Mouse (Mus musculus): ENCODE measurements at regions not wholly inside any gene's neighbourhood (a gene's known extent, or its start where the extent isn't known, plus 50 kb on each side); places are given as distances from the start of the nearest gene placed in this dataset.
"Not testable (repeated sequence)": the region's sequence is repeated elsewhere in the genome, so short reads cannot be mapped to it uniquely, and the experiment has no call there.

GRCm38 (mm10) chr6:81817050-81817827 is 106.2 kb upstream of the Gcfc2 start:
- TF ChIP-seq CTCF (conservative IDR thresholded peaks at IDR 0.05): peak; percentile 90
- Histone ChIP-seq H3K27ac (peak overlapping the region; percentile 93), H3K4me3 (no peak overlapping the region; the same call in 1 of the 2 replicates)
- DNase-seq (ENCODE audit: low spot score in 2 of 2): peak; percentile 72 to 83

DNA sequence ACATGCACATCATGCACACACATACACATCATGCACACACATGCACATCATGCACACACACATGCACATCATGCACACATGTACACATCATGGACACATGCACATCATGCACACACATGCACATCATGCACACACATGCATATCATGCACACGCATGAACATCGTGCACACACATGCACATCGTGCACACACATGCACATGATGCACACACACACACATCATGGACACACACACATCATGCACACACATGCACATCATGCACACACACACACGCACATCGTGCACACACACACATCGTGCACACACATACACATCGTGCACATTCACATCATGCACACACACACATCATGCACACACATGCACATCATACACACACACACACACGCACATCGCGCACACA is 104.9 kb upstream of the Gcfc2 start:
- no peak for TF ChIP-seq CTCF (conservative IDR thresholded peaks at IDR 0.05)
- H3K4me3 ChIP-seq: no peak overlapping the region

GRCm38 (mm10) chr6:81820078-81820477 is 103.4 kb upstream of the Gcfc2 start:
- TF ChIP-seq CTCF (conservative IDR thresholded peaks at IDR 0.05): no peak
- DNase-seq (ENCODE audit: low spot score in 2 of 2): peak in 1 of 2 experiments; percentile 18
- Histone ChIP-seq H3K27ac (peak overlapping the region; percentile 74), H3K4me3 (no peak overlapping the region)

More for the DNA sequence above, 104.9 kb upstream of the Gcfc2 start:
- no peak overlapping the region for H3K27ac ChIP-seq
- no peak for DNase-seq (ENCODE audit: low spot score in 2 of 2)

- Histone ChIP-seq H3K27ac (0 out of 2 replicates have a peak overlapping the region, but pooled peaks have one; percentile 10), H3K4me3 (peak overlapping the region; percentile 28)
- DNase-seq (ENCODE audit: low spot score in 2 of 2): peak; percentile 40 to 52
- TF ChIP-seq CTCF (conservative IDR thresholded peaks at IDR 0.05): peak; percentile 81
These were observed 83.9 kb upstream of the Gcfc2 start for GRCm38 (mm10) chr6:81839474-81840153.

DNA sequence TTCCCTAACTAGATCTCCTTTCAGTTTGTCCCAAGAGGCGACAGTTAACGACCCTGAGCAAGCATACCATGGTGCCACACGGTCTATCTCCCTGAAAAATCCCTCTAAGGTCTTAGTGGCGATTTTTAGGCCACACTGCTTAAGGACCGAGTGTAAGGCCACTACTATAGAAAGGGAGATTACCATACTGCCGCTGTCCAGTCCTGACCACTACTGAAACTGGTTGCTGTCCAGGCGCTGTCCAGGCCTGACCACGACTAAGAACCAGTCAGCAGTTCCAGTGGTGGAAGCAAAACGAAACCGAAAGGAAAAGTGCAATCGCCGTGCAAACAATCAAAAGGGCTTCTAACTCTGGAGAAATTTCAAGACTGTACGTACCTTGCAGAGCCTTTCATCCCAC is 55.3 kb upstream of the Gcfc2 start:
- not testable (repeated sequence) for DNase-seq (ENCODE audit: low spot score in 2 of 2); H3K4me3 ChIP-seq; H3K27ac ChIP-seq

Measured in layer of hippocampus, adult 2 months (tissue).